Mouse (Mus musculus) ES-E14 (cell line): ENCODE data around the gene Tbc1d16.

ENCODE experiments used
- CHD2 ChIP-seq: IDR thresholded peaks from 2 replicates; pipeline ENCODE4 v1.6.1; 2014; ENCODE audit warnings: mild to moderate bottlenecking, low read depth, low read length, inconsistent platforms
- MAFK ChIP-seq: IDR thresholded peaks from 2 replicates; pipeline ENCODE4 v1.6.1; 2014; ENCODE audit warnings: mild to moderate bottlenecking, low read depth, low read length, inconsistent platforms; ENCODE audit not compliant: insufficient read depth
- ZC3H11A ChIP-seq: IDR thresholded peaks from 2 replicates; pipeline ENCODE4 v1.6.1; 2012; ENCODE audit warnings: low read depth, mild to moderate bottlenecking, inconsistent platforms, low read length, borderline replicate concordance
- ZNF384 ChIP-seq: IDR thresholded peaks from 2 replicates; pipeline ENCODE4 v1.6.1; 2012; ENCODE audit warnings: low read depth, low read length, inconsistent platforms

DNA sequence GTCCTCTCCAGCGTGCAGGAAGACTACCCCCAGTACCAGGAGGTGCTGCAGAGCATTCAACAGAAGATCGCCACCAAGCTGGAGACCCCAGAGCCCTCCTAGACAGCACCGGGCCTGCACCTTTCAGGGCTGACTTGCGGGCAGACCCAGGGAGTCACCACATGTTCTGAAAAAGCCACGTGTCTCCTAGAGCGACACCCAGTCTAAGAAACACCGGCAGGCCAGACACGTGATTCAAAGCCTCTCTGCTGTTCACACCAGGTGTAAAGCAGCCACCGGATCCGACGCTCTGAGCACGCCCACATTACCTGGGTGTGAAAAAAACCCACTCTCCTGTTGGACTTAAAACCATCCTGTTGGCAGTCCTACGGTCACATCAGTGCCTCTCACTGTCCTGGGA lies 36.1 kb upstream of the Tbc1d16 start:
- no peak for TF ChIP-seq ZC3H11A
- no peak for TF ChIP-seq ZNF384
- no peak for TF ChIP-seq CHD2
- no peak for TF ChIP-seq MAFK
